Mouse (Mus musculus) embryonic facial prominence, embryonic 13.5 days (tissue): Measurements from ENCODE around the gene 1810013L24Rik. TPM values are rescaled to one million over a fixed set of nuclear protein-coding genes. Genes with fewer than 3 reads are reported as not detected.

Experiments used
- ATAC-seq: fragments of 200-750 bp; cut with Nextera tagmentation; 2 replicates; pipeline ENCODE4 v1.8.0; 2017; ENCODE audit warnings: low read depth; ENCODE audit not compliant: insufficient number of reproducible peaks, insufficient read depth, low FRiP score, low TSS enrichment
- H3K27ac ChIP-seq: fragments of 300-500 bp; sonication (generic); 2 replicates; pipeline ENCODE4 v1.5.1; 2015; ENCODE audit warnings: moderate library complexity, mild to moderate bottlenecking, inconsistent platforms
- H3K27me3 ChIP-seq: fragments of 300-500 bp; sonication (generic); 2 replicates; pipeline ENCODE4 v1.6.1; 2015; ENCODE audit warnings: mild to moderate bottlenecking, inconsistent platforms
- H3K36me3 ChIP-seq: fragments of 300-500 bp; sonication (generic); 2 replicates; pipeline ENCODE4 v1.6.1; 2015; ENCODE audit warnings: mild to moderate bottlenecking, inconsistent platforms
- H3K4me1 ChIP-seq: fragments of 300-500 bp; sonication (generic); 2 replicates; pipeline ENCODE4 v1.6.1; 2015; ENCODE audit warnings: inconsistent platforms
- H3K4me2 ChIP-seq: fragments of 300-500 bp; sonication (generic); 2 replicates; pipeline ENCODE4 v1.6.1; 2015; ENCODE audit warnings: moderate library complexity, mild to moderate bottlenecking, inconsistent platforms
- H3K4me3 ChIP-seq: fragments of 300-500 bp; sonication (generic); 2 replicates; pipeline ENCODE4 v1.5.1; 2015; ENCODE audit warnings: mild to moderate bottlenecking, inconsistent platforms
- H3K9ac ChIP-seq: fragments of 300-500 bp; sonication (generic); 2 replicates; pipeline ENCODE4 v1.6.1; 2015; ENCODE audit warnings: mild to moderate bottlenecking, inconsistent platforms
- H3K9me3 ChIP-seq: fragments of 300-500 bp; sonication (generic); 2 replicates; pipeline ENCODE4 v1.6.1; 2016; ENCODE audit warnings: inconsistent platforms
- WGBS: fragments of 180-500 bp; shearing (Covaris S2); methylation state at CpG from one replicate; pipeline ENCODE4 v1.1.7; 2015; ENCODE audit warnings: mixed read lengths; 5-methylcytosine and 5-hydroxymethylcytosine counted together
- polyA plus RNA-seq: library from polyadenylated mRNA; unstranded; fragments of >200 nt; fragmentation: Nextera tagmentation; extraction: Ambion mirVana; gene quantifications from 2 replicates; pipeline ENCODE4 v1.2.1, GENCODE M21; 2015

Gene 1810013L24Rik
- polyA plus RNA-seq, 1 experiment from 2014 or later = 22.7 TPM

DNA sequence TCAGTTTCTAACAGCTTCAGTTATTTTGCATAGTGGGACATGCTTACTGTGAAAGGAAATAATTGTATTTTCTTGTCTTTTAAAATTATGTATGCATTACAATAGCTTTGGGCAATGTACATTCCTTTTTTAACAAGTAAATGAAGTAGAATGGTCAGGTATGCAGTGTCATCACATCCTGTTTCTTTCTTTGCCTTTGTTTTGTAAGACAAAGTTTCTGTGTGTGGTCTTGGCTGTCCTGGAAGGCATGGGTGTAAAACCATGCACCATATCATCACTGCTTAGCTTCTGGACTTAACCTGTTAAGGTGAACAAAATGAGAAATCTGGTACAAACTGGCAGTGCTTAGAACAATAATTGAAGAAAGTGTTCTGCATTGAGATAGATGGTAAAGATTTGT lies 9.0 kb downstream of the 1810013L24Rik start:
- Histone ChIP-seq H3K9ac (no peak overlapping the region), H3K27ac (no peak overlapping the region), H3K36me3 (peaks cover 73% of the 10 kb centered on the region), H3K4me2 (no peak overlapping the region), H3K9me3 (no peaks in the 10 kb centered on the region), H3K4me1 (peaks cover 3% of the 10 kb centered on the region), H3K4me3 (no peak overlapping the region), H3K27me3 (no peaks in the 10 kb centered on the region)
- ATAC-seq = no peak

DNA sequence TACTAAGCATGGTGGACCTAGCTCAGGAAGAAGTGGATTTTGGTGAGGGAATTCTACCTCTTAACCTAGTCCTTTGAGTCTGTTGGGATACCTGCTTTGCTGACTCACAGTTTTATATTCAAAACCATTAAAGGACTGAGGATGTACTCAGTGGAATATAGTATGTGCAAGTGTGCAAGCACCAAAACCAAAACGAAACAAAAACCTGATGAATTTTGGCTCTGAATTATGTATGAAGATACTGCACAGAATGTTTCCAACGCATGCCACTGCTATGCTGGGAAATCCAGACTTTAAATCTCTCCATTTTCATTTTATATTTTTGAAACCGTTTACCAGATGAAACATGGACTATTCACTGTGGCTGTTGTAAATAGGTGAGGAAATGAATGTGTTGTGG lies 10.7 kb downstream of the 1810013L24Rik start:
- no peak overlapping the region for H3K4me3 ChIP-seq
- no peak overlapping the region for H3K9ac ChIP-seq
- H3K27ac ChIP-seq = no peak overlapping the region
- H3K4me1 ChIP-seq = no peaks in the 10 kb centered on the region
- WGBS = 90% methylated on average over 3 of the region's 3 CpGs
- H3K36me3 ChIP-seq = peaks cover 63% of the 10 kb centered on the region
- no peaks in the 10 kb centered on the region for H3K27me3 ChIP-seq
- no peak overlapping the region for H3K4me2 ChIP-seq
- ATAC-seq = no peak
- no peaks in the 10 kb centered on the region for H3K9me3 ChIP-seq

DNA sequence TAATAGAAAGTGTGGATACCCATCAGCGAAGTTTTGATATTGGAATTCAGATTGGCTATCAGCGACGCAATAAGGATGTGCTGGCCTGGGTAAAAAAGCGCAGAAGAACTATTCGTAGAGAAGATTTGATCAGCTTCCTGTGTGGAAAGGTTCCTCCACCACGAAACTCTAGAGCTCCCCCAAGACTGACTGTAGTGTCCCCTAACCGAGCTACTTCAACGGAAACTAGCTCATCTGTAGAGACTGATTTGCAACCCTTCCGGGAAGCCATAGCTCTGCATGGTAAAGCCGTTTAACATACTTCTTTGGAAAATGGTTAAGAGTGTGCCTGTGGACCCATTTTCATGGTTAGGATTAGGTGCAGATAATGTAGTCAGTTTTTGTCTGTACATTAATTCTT lies 13.1 kb downstream of the 1810013L24Rik start:
- Histone ChIP-seq H3K4me3 (no peak overlapping the region), H3K36me3 (peaks cover 55% of the 10 kb centered on the region), H3K4me2 (no peak overlapping the region), H3K9ac (no peak overlapping the region), H3K27me3 (no peaks in the 10 kb centered on the region), H3K9me3 (no peaks in the 10 kb centered on the region), H3K27ac (no peak overlapping the region), H3K4me1 (no peaks in the 10 kb centered on the region)
- ATAC-seq = no peak
- 93% methylated on average over 10 of the region's 10 CpGs for WGBS

DNA sequence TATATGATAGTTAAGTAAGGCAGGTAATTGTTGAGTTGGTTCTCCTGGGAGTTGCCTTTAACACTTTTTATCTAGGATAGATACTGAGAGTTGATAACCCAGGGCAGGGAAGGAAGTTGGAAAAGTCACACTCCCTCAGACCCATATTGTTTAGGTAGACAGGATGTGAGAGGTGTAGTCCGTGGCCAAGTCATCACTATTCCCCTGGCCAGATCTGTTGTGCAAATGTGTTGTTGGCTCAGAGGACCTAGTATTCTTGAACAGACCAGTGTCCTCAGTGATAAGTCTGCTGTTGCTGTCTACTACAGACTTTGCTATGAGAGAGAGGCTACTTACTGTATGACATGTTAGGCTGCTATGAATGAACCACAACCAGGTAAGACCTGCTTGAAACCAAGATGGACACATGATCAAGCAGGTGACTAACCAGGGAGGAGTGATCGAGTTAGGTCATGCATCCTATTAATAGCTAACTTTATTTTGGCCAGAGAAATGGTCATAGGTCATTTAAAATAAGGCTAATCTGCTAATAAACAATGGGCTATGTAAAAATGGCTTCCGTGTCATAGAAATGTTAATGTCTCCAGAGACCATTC lies 13.8 kb downstream of the 1810013L24Rik start:
- H3K27ac ChIP-seq = no peak overlapping the region
- H3K4me2 ChIP-seq = no peak overlapping the region
- H3K4me1 ChIP-seq = peaks cover 2% of the 10 kb centered on the region; the same call in 1 of the 2 replicates
- no peak overlapping the region for H3K4me3 ChIP-seq
- no peaks in the 10 kb centered on the region for H3K9me3 ChIP-seq
- 92% methylated on average over 3 of the region's 3 CpGs for WGBS
- H3K27me3 ChIP-seq = no peaks in the 10 kb centered on the region
- no peak overlapping the region for H3K9ac ChIP-seq
- ATAC-seq = no peak
- H3K36me3 ChIP-seq = peaks cover 51% of the 10 kb centered on the region

DNA sequence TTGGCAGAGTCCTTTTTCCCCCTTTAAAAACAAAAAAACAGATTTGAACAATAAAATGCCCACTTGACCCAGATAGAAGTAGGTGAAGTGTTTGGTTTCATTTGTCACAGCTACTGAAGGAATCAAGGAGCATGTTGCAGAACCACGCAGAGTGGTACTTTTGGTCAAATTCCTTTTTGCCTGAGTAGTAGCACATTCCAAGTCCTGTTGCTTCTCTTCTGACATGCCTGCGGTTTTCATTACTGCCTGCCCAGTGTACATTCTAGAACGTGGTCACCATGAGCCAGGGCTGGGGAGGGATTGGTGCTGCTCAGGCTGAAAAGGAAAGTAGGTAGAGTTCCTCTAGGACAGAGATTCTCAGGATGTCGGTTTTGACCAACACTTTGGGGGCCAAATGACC lies 16.1 kb downstream of the 1810013L24Rik start:
- Histone ChIP-seq H3K36me3 (peaks cover 44% of the 10 kb centered on the region), H3K9ac (no peak overlapping the region), H3K4me1 (peaks cover 13% of the 10 kb centered on the region), H3K9me3 (no peaks in the 10 kb centered on the region), H3K27ac (no peak overlapping the region), H3K4me2 (no peak overlapping the region), H3K4me3 (no peak overlapping the region), H3K27me3 (no peaks in the 10 kb centered on the region)
- ATAC-seq = no peak
- WGBS = 76% methylated on average over 4 of the region's 4 CpGs

DNA sequence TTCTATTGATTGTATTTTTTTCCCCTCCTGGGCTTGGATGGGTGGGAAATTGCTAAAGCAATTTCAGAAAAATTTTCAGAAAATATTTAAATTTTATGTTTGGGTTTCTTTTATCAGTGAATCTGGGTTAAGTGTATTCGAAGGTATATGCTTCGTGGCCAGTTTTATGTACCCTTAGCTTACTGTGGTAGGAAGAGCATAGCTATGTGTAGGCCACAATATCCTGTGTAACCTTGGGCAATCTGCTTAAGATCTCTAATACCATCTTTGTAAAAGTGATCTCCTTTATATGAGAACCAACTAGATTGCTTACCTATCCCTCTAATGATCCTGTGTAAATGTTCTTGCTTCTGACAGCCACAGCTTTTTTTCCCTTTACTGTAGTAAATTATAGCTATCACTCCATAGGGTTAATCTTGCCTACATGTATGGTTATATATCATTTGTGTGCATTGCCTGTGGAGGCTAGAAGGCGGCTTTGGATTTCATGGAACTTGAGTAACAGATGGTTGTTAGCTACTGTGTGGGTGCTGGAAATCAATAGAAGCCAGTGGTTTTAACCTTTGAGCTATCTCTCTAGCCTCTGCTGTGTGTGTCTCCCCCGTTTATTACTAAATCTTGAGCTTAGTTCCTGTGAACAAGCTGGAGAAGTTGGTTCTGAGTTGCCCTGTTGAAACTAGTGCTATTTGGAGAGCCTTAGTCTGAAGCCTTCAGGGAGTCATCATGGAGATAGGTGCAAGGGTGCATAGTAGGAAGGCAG lies 18.6 kb downstream of the 1810013L24Rik start:
- no peak overlapping the region for H3K27ac ChIP-seq
- 88% methylated on average over 4 of the region's 4 CpGs for WGBS
- no peaks in the 10 kb centered on the region for H3K27me3 ChIP-seq
- H3K4me1 ChIP-seq = peaks cover 13% of the 10 kb centered on the region
- no peak overlapping the region for H3K4me3 ChIP-seq
- ATAC-seq = no peak
- peaks cover 37% of the 10 kb centered on the region for H3K36me3 ChIP-seq
- H3K9ac ChIP-seq = no peak overlapping the region
- no peak overlapping the region for H3K4me2 ChIP-seq
- no peaks in the 10 kb centered on the region for H3K9me3 ChIP-seq

DNA sequence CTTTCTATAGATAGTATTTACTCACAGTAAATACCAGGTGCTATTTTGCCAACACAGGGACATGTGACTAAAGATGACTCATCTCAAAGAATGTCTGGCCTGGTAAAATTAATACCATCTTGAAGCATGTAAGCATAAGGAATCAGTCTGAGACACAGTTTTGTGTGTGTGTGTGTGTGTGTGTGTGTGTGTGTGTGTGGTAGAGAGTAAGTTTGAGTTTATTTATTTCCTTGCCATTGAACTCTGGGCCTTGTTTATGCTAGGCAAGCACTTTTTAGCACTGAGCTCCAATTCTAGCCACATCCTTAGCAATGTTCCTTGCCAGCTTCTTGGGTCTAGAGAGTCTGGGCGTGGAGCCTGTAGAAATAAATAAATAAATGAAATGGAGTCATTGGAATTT lies 20.0 kb downstream of the 1810013L24Rik start:
- no peaks in the 10 kb centered on the region for H3K27me3 ChIP-seq
- peaks cover 43% of the 10 kb centered on the region for H3K36me3 ChIP-seq
- no peak overlapping the region for H3K27ac ChIP-seq
- H3K9ac ChIP-seq = no peak overlapping the region
- 56% methylated on average over 1 of the region's 1 CpGs for WGBS
- H3K9me3 ChIP-seq = no peaks in the 10 kb centered on the region
- no peak overlapping the region for H3K4me2 ChIP-seq
- peaks cover 13% of the 10 kb centered on the region for H3K4me1 ChIP-seq
- no peak for ATAC-seq
- no peak overlapping the region for H3K4me3 ChIP-seq

DNA sequence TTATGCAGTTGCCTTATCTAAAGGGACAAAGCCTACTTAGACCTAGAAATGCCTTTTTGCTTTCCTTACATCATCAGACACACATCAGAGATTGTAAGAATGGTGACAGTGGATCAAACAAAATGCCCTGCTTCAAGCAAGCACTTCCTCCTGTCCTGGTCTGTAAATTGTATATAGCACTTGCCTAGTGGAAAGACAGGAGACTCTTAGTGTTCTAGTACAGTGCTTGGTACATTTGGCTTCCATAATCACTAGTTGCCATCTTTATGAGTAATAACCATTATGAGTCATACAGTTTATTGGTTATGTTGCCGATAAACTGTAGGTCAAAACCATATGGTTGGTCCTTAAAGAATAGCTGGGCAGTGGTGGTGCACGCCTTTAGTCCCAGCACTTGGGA lies 25.2 kb downstream of the 1810013L24Rik start:
- H3K9me3 ChIP-seq = no peaks in the 10 kb centered on the region
- H3K4me3 ChIP-seq = no peak overlapping the region
- no peak overlapping the region for H3K27ac ChIP-seq
- no peak overlapping the region for H3K4me2 ChIP-seq
- WGBS = 96% methylated on average over 2 of the region's 2 CpGs
- H3K4me1 ChIP-seq = 0 out of 2 replicates have a peak, but pooled peaks cover under 1% of the 10 kb centered on the region
- H3K9ac ChIP-seq = no peak overlapping the region
- H3K27me3 ChIP-seq = no peaks in the 10 kb centered on the region
- peaks cover 68% of the 10 kb centered on the region for H3K36me3 ChIP-seq
- ATAC-seq = no peak

DNA sequence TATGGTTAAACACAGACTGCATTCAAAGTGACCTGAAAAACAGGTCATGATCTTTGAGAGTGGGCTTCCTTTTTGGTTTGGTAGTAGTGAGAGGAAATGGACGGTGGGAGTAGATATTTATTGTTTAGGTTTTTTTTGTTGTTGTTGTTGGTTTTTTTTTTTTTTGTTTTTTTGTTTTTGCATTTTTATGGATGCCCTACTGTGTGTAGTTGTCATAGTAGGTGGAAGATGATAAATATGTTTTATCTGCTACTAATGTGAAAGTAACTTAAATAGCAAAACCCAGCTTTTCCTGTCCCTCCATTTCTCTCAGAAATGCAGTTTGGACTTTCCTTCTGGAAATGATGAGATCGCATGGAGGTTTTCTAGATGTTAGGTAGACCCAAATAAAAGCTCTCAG lies 26.9 kb downstream of the 1810013L24Rik start:
- peaks cover 77% of the 10 kb centered on the region for H3K36me3 ChIP-seq
- no peak overlapping the region for H3K27ac ChIP-seq
- H3K9me3 ChIP-seq = no peaks in the 10 kb centered on the region
- H3K4me3 ChIP-seq = no peak overlapping the region
- H3K27me3 ChIP-seq = no peaks in the 10 kb centered on the region
- no peaks in the 10 kb centered on the region for H3K4me1 ChIP-seq
- no peak for ATAC-seq
- H3K4me2 ChIP-seq = no peak overlapping the region
- H3K9ac ChIP-seq = no peak overlapping the region
- 87% methylated on average over 2 of the region's 2 CpGs for WGBS

DNA sequence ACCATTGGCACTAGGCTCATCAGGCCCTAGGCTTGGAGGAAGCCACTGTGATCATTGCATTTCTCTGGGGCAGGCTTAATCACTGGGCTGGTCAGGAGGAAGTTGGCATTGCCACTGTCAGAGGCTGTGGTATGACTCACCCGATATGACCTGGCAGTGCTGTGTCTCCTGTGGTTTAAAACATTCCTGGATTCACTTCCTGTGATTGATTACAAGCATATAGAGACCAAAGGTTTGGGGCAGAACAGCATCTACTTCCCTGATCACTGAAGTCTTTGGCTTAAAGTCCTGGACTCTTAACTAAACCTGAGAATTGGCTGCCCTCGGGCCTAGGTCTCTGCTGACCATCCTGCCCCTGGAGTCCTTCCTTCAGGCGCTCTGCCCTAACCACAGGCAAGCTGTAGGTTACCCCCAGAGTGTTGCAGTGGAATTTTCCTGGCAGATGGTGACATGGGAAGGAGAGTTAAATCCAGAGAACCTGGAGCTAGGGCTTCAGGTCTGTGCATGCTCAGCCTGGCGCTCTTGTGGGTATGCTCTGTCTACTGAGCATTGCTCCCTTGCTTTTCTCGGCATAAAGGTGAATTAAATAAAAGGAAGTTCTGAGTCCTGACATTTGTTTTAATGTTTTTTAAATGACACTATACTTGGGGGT lies 32.6 kb downstream of the 1810013L24Rik start:
- 79% methylated on average over 5 of the region's 5 CpGs for WGBS
- Histone ChIP-seq H3K36me3 (peaks cover 45% of the 10 kb centered on the region), H3K27ac (no peak overlapping the region), H3K4me2 (no peak overlapping the region), H3K9me3 (no peaks in the 10 kb centered on the region), H3K9ac (no peak overlapping the region), H3K27me3 (no peaks in the 10 kb centered on the region), H3K4me1 (peaks cover 13% of the 10 kb centered on the region), H3K4me3 (no peak overlapping the region)
- ATAC-seq = no peak

DNA sequence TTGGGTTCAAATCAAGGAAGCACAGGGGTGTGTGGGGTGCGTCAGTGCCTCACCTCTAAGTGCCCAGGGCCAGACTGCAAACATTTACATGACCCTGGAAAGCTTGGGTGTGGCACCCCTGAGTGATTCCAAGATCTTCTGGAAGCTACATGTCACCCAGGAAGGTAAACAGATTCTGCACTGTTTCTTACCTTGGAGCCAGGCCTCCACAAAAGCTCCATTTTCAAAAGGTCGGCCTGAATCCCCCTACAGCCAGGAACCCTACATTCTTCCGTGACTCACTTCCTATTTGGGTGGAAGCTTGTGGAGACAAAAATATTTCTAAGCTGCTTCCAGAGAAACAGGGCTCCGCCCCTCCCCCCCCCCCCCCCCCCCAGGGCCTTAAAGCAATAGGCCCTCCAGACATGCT lies 34.3 kb downstream of the 1810013L24Rik start:
- WGBS = 42% methylated on average over 4 of the region's 4 CpGs
- Histone ChIP-seq H3K4me3 (no peak overlapping the region), H3K9me3 (no peaks in the 10 kb centered on the region), H3K27ac (no peak overlapping the region), H3K36me3 (peaks cover 29% of the 10 kb centered on the region), H3K9ac (no peak overlapping the region), H3K4me2 (no peak overlapping the region), H3K4me1 (peaks cover 13% of the 10 kb centered on the region), H3K27me3 (no peaks in the 10 kb centered on the region)
- ATAC-seq = no peak

DNA sequence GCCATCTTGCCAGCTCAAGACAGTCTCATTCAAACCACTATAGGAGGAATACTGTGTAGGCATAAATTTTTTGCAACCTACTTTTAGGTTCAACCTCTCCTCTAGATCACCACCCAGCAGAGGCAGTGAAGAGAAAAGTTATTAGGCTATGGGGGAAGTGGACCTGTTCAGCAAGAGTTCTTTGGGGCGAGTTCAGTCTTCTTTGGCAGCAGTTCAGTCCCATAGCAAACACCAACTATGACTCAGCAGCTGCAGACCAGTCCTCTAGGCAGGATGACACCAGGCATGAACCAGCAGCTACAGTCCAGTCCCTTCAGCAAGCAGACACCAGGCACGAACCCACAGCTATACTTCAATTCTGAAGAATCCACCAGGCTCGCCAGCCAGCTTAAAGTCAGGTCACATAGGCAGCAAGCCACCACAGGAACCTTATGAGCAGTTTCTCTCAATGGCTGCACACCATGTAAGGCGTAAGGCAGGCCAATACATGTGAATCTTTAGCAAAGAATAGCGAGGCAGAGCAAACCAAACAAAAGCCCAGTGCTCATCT lies 37.6 kb downstream of the 1810013L24Rik start:
- no peak for ATAC-seq

More for the DNA sequence above, 37.6 kb downstream of the 1810013L24Rik start:
- Histone ChIP-seq H3K4me3 (no peak overlapping the region), H3K4me2 (no peak overlapping the region), H3K4me1 (peaks cover 10% of the 10 kb centered on the region), H3K27me3 (no peaks in the 10 kb centered on the region), H3K27ac (no peak overlapping the region), H3K36me3 (peaks cover 11% of the 10 kb centered on the region; the same call in 1 of the 2 replicates), H3K9ac (no peak overlapping the region), H3K9me3 (no peaks in the 10 kb centered on the region)
- 88% methylated on average over 5 of the region's 5 CpGs for WGBS
